Mouse (Mus musculus) right cerebral cortex, postnatal 14 days (tissue): Measurements from ENCODE around the gene Prkce.

ENCODE experiments used
- DNase-seq: peaks from one replicate; pipeline ENCODE4 v3.0.0; 2022

The Prkce gene

GRCm38 (mm10) chr17:86531231-86531630 is 363.6 kb downstream of the Prkce start:
- no peak for DNase-seq

- DNase-seq, result no peak
Measured at GRCm38 (mm10) chr17:86532783-86533548, 365.4 kb downstream of the Prkce start.

GRCm38 (mm10) chr17:86533549-86533851 is 365.9 kb downstream of the Prkce start:
- DNase-seq, result no peak

GRCm38 (mm10) chr17:86535096-86535495 is 367.5 kb downstream of the Prkce start:
- DNase-seq, result no peak

- peak; percentile 79 for DNase-seq
Measured at GRCm38 (mm10) chr17:86535827-86536656, 368.5 kb downstream of the Prkce start.

GRCm38 (mm10) chr17:86539881-86540430 is 372.4 kb downstream of the Prkce start:
- no peak for DNase-seq

GRCm38 (mm10) chr17:86546529-86546928 is 378.9 kb downstream of the Prkce start:
- no peak for DNase-seq

- DNase-seq, result no peak
Measured at GRCm38 (mm10) chr17:86549128-86549527, 381.5 kb downstream of the Prkce start.

- DNase-seq, result no peak
Measured at GRCm38 (mm10) chr17:86551561-86551960, 384.0 kb downstream of the Prkce start.

- no peak for DNase-seq
Measured at GRCm38 (mm10) chr17:86551995-86552394, 384.4 kb downstream of the Prkce start.

- no peak for DNase-seq
Measured at GRCm38 (mm10) chr17:86559206-86559891, 391.8 kb downstream of the Prkce start.

- DNase-seq, result no peak
Measured at GRCm38 (mm10) chr17:86560499-86560898, 392.9 kb downstream of the Prkce start.

- no peak for DNase-seq
Measured at GRCm38 (mm10) chr17:86570491-86570890, 402.9 kb downstream of the Prkce start.

- no peak for DNase-seq
Measured at GRCm38 (mm10) chr17:86571266-86571665, 403.7 kb downstream of the Prkce start.

GRCm38 (mm10) chr17:86572136-86572535 is 404.6 kb downstream of the Prkce start:
- DNase-seq, result no peak

GRCm38 (mm10) chr17:86572576-86572975 is 405.0 kb downstream of the Prkce start:
- DNase-seq, result no peak

GRCm38 (mm10) chr17:86573596-86574248 is 406.1 kb downstream of the Prkce start:
- no peak for DNase-seq

GRCm38 (mm10) chr17:86580724-86581123 is 413.1 kb downstream of the Prkce start:
- no peak for DNase-seq

- no peak for DNase-seq
Measured at GRCm38 (mm10) chr17:86582341-86582740, 414.8 kb downstream of the Prkce start.

GRCm38 (mm10) chr17:86586441-86586840 is 418.9 kb downstream of the Prkce start:
- no peak for DNase-seq

- no peak for DNase-seq
Measured at GRCm38 (mm10) chr17:86588704-86589449, 421.3 kb downstream of the Prkce start.

- no peak for DNase-seq
Measured at GRCm38 (mm10) chr17:86589681-86590080, 422.1 kb downstream of the Prkce start.
